Mouse (Mus musculus): ENCODE data around the gene Pik3ca.

DNA sequence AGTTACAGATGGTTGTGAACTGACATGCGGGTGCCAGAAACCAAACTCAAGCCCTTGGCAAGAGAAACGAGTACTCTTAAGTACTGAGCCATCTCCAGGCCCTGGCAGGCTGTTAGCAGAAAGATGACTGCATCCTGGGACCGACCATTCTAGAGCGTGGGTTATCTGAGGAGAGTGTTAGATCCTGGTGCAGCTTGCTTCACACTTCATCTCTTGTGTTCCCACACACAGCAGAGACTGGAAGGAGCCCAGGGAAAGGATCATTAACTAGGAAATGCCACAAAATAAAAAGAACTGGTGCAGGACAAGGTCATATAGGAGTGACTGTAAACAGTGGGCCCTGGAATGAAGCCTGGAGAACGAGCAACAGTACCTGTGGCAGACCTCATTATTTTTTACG, 73.6 kb downstream of the Pik3ca start:
- TF ChIP-seq POLR2A (IDR thresholded peaks at IDR 0.05; ENCODE audit: insufficient read length, low read depth) (no peak), POLR2AphosphoS2 (IDR thresholded peaks at IDR 0.05; ENCODE audit: insufficient read length, low read depth) (no peak), TCF12 (IDR thresholded peaks at IDR 0.05; ENCODE audit: insufficient read depth, poor library complexity, severe bottlenecking) (no peak), USF1 (IDR thresholded peaks at IDR 0.05; ENCODE audit: low read depth) (no peak), MAX (IDR thresholded peaks at IDR 0.05; ENCODE audit: low read depth) (no peak), CEBPB (IDR thresholded peaks at IDR 0.05; ENCODE audit: insufficient read depth, poor library complexity, severe bottlenecking) (no peak), E2F4 (IDR thresholded peaks at IDR 0.05; ENCODE audit: insufficient read depth) (no peak), SRF (IDR thresholded peaks at IDR 0.05; ENCODE audit: control insufficient read depth, insufficient read length, low read depth) (no peak), MYOG (IDR thresholded peaks at IDR 0.05; ENCODE audit: control insufficient read depth in 1 of 3, insufficient read depth in 1 of 3, insufficient read length in 2 of 3, low read depth in 2 of 3) (no peak)
